Mouse (Mus musculus) liver, embryonic 11.5 days (tissue): ENCODE measurements around the gene Gm29427. TPM values are rescaled to one million over a fixed set of nuclear protein-coding genes. Genes with fewer than 3 reads are reported as not detected.

Experiments used
- ATAC-seq: fragments of 200-750 bp; cut with Nextera tagmentation; replicated peaks from 2 replicates; pipeline ENCODE4 v1.8.0; 2017; ENCODE audit warnings: moderate number of reproducible peaks, mild to moderate bottlenecking, moderate TSS enrichment, moderate library complexity; ENCODE audit not compliant: low FRiP score
- DNase-seq: peaks from one replicate; pipeline ENCODE4 v3.0.0-alpha.2; 2017; ENCODE audit warnings: low spot score
- H3K27ac ChIP-seq: fragments of 300-500 bp; sonication (generic); 2 replicates; pipeline ENCODE4 v1.5.1; 2014; ENCODE audit warnings: mild to moderate bottlenecking, low read depth, low read length, control low read depth
- H3K27me3 ChIP-seq: fragments of 300-500 bp; sonication (generic); replicated peaks from 2 replicates; pipeline ENCODE4 v1.6.1; 2014; ENCODE audit warnings: low read length, mixed read lengths; ENCODE audit not compliant: control insufficient read depth, insufficient read depth
- H3K36me3 ChIP-seq: fragments of 300-500 bp; sonication (generic); 2 replicates; pipeline ENCODE4 v1.6.1; 2014; ENCODE audit warnings: mild to moderate bottlenecking, low read length, moderate library complexity, mixed read lengths; ENCODE audit not compliant: control insufficient read depth, insufficient read depth
- H3K4me1 ChIP-seq: fragments of 300-500 bp; sonication (generic); replicated peaks from 2 replicates; pipeline ENCODE4 v1.6.1; 2014; ENCODE audit warnings: low read length, mixed read lengths; ENCODE audit not compliant: control insufficient read depth, insufficient read depth
- H3K4me2 ChIP-seq: fragments of 300-500 bp; sonication (generic); 2 replicates; pipeline ENCODE4 v1.6.1; 2014; ENCODE audit warnings: mild to moderate bottlenecking, control low read depth, moderate library complexity
- H3K4me3 ChIP-seq: fragments of 300-500 bp; sonication (generic); 2 replicates; pipeline ENCODE4 v1.5.1; 2014; ENCODE audit warnings: low read depth, low read length, control low read depth
- H3K9ac ChIP-seq: fragments of 300-500 bp; sonication (generic); 2 replicates; pipeline ENCODE4 v1.6.1; 2014; ENCODE audit warnings: low read depth, low read length, control low read depth
- H3K9me3 ChIP-seq: fragments of 300-500 bp; sonication (generic); 2 replicates; pipeline ENCODE4 v1.6.1; 2016; ENCODE audit warnings: low read length, inconsistent platforms, mixed read lengths; ENCODE audit not compliant: control insufficient read depth
- WGBS: fragments of 180-500 bp; shearing (Covaris S2); extraction: QIAGEN DNeasy Blood & Tissue Kit; methylation state at CpG from one replicate; pipeline ENCODE4 v1.1.7; 2014; 5-methylcytosine and 5-hydroxymethylcytosine counted together
- polyA plus RNA-seq: library from polyadenylated mRNA; unstranded; fragments of >200 nt; fragmentation: Nextera tagmentation; extraction: Ambion mirVana; gene quantifications from 2 replicates; pipeline ENCODE4 v1.2.1, GENCODE M21; 2014

Gm29427 gene
- polyA plus RNA-seq, result not detected in 2 replicates

DNA sequence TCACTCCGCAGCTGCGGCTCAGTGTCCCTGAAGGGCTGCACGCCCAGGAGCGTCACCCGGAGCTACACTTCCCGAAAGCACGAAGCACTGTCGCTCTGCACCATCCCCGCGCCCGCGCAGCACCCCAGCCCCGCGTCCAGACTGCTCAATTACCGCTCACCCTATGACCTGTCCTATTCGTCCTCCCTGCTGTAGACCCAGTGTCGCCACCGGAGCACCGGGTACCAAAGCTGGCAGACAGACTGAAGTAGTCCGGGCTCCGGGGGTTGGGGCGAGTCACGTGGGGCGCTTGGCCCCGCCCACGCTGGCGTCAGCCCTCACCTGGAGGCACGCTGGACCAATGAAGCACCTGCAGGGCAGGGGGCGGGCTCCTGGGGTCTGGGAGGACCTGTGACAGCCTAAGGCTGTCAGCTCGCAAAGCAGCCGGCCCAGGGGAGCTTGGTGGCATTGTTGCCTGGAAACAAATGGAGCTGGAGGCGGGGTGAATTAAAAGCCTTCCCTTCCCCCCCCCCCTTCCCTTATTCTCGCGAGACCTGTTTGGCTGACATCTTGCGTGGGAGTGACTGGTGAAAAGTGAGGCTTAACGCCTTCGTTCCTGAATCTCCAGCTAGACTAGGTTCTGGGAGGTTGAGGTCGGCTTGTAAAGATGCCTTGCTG, at the start of gene Gm29427:
Gm29427 (minus strand) TSS at position 239 of the 657 bp plus-strand sequence.
- under 1% methylated on average over 36 of the region's 38 CpGs for WGBS
- peak within 1 kb of the TSS; percentile 84 for H3K4me3 ChIP-seq
- H3K4me2 ChIP-seq, result peak within 1 kb of the TSS; percentile 99
- peak within 1 kb of the TSS; percentile 96 for H3K9ac ChIP-seq
- ATAC-seq, result peak; percentile 88
- 0 out of 2 replicates have a peak, but pooled peaks cover 2% of the 10 kb centered on the region for H3K36me3 ChIP-seq
- no peaks in the 10 kb centered on the region for H3K9me3 ChIP-seq
- peak within 1 kb of the TSS; percentile 80 for H3K27ac ChIP-seq
- peak; percentile 91 for DNase-seq
- H3K4me1 ChIP-seq, result peaks cover 12% of the 10 kb centered on the region
- no peaks in the 10 kb centered on the region for H3K27me3 ChIP-seq

GRCm38 (mm10) chr1:130764027-130764461, 48.4 kb upstream of the Gm29427 start:
- H3K27ac ChIP-seq, result no peak overlapping the region

GRCm38 (mm10) chr1:130762045-130762760, 46.6 kb upstream of the Gm29427 start:
- 81% methylated on average over 3 of the region's 3 CpGs for WGBS
- no peaks in the 10 kb centered on the region for H3K9me3 ChIP-seq
- H3K27me3 ChIP-seq, result no peaks in the 10 kb centered on the region
- H3K4me1 ChIP-seq, result peaks cover 4% of the 10 kb centered on the region; the same call in 1 of the 2 replicates
- H3K4me3 ChIP-seq, result no peak overlapping the region
- no peak overlapping the region for H3K4me2 ChIP-seq
- no peak overlapping the region for H3K27ac ChIP-seq
- DNase-seq (no peak), ATAC-seq (no peak)
- no peak overlapping the region for H3K9ac ChIP-seq
- H3K36me3 ChIP-seq, result no peaks in the 10 kb centered on the region

More at GRCm38 (mm10) chr1:130764027-130764461, 48.4 kb upstream of the Gm29427 start:
- DNase-seq (no peak), ATAC-seq (0 out of 2 replicates have a peak, but pooled peaks have one; percentile 7)
- WGBS, result 74% methylated on average over 12 of the region's 12 CpGs
- Histone ChIP-seq H3K36me3 (no peaks in the 10 kb centered on the region), H3K27me3 (no peaks in the 10 kb centered on the region), H3K4me3 (no peak overlapping the region), H3K4me2 (no peak overlapping the region), H3K9ac (no peak overlapping the region), H3K4me1 (peaks cover 4% of the 10 kb centered on the region; the same call in 1 of the 2 replicates), H3K9me3 (no peaks in the 10 kb centered on the region)

DNA sequence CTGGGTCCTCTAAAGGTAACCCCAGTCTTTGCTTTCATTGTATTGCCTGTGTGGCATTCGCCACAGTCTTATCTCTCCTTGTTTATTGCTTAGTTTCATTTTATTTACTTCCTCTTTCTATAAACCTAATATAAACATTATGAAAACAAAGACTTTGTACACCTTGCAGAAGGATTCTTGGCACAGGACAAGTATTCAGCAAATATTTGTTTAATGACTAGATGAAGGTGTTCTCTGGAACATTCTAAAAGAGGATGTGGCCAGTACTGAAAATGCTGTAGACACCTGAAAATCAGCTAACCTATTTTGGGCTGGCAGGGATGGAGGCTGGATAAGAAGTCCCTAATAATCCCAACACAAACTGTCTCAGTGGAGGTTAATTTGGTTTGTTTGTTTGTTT, 46.0 kb upstream of the Gm29427 start:
- Histone ChIP-seq H3K9ac (no peak overlapping the region), H3K4me3 (no peak overlapping the region), H3K27me3 (no peaks in the 10 kb centered on the region), H3K27ac (no peak overlapping the region), H3K9me3 (no peaks in the 10 kb centered on the region), H3K4me1 (peaks cover 4% of the 10 kb centered on the region; the same call in 1 of the 2 replicates), H3K36me3 (no peaks in the 10 kb centered on the region), H3K4me2 (no peak overlapping the region)
- DNase-seq (no peak), ATAC-seq (no peak)
- WGBS, result 61% methylated on average over 1 of the region's 1 CpGs

DNA sequence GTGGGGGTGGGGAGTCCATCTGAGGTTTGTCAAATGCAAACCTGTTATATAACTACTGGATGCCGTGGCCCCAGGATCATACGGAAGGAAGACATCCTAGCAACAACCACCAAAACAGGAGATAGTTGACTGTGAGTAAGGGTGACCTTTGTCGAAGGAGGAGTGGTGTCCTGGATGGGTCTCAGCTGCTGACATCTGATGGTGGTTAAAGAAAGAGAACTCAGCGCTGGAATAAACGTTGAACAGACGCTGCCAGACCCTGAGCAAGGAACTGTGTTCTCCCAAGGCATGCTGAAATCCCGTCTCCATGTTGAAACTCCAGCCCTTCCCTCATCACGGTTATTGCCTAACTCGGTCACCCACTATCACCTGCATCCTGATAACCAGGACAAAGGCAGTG, 44.1 kb upstream of the Gm29427 start:
- WGBS, result 58% methylated on average over 9 of the region's 9 CpGs
- no peak overlapping the region for H3K9ac ChIP-seq
- no peaks in the 10 kb centered on the region for H3K27me3 ChIP-seq
- no peaks in the 10 kb centered on the region for H3K9me3 ChIP-seq
- no peak for DNase-seq
- no peak overlapping the region for H3K27ac ChIP-seq
- ATAC-seq, result no peak
- H3K36me3 ChIP-seq, result no peaks in the 10 kb centered on the region
- H3K4me3 ChIP-seq, result no peak overlapping the region
- peaks cover 4% of the 10 kb centered on the region; the same call in 1 of the 2 replicates for H3K4me1 ChIP-seq
- no peak overlapping the region for H3K4me2 ChIP-seq

DNA sequence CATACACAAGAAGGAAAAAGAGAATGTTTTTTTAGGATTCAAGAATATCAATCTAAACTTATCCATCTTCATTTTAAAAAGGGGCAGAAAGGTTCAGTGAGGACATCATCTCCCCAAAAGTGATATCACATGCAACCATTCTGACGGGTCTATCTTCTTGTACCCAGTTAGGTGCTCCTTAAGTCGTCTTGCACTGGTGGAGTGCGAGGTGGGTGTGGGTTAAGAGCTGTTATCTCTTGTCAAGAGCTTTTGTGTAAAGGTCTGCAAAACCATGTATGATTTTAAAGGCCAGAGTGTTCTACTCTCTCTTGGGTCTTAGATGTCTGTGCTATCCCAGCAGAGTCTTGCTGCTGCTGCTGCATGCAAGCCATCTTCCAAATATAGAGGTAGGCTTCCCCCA, 31.2 kb upstream of the Gm29427 start:
- no peak overlapping the region for H3K4me3 ChIP-seq
- H3K4me2 ChIP-seq, result no peak overlapping the region; the same call in 1 of the 2 replicates
- whole genome bisulfite sequencing, result 45% methylated on average over 3 of the region's 3 CpGs
- no peak for DNase-seq
- ATAC-seq, result peak; percentile 61
- no peaks in the 10 kb centered on the region for H3K9me3 ChIP-seq
- H3K9ac ChIP-seq, result no peak overlapping the region
- peak overlapping the region; percentile 46; the same call in 1 of the 2 replicates for H3K27ac ChIP-seq
- no peaks in the 10 kb centered on the region for H3K36me3 ChIP-seq
- peaks cover 50% of the 10 kb centered on the region for H3K4me1 ChIP-seq
- H3K27me3 ChIP-seq, result no peaks in the 10 kb centered on the region

DNA sequence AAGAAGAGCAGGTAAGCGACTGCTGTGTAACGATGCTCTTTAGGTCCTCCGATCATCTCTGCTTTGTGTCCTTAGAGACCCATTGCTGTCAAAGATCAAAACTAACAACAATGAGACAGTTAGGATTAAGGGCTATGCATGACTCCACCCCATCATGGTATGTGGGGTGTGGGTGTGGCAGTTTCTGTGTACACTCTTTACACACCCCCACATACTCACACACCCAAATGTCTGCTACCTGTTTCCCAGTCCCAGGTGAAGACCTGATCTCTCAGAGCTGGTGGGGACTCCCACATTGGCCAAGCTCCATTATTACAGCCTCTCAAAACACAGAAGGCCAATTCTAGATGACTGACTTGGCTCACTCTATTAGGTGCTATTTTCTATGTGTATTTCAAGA, 30.0 kb upstream of the Gm29427 start:
- no peaks in the 10 kb centered on the region for H3K27me3 ChIP-seq
- no peak overlapping the region for H3K4me3 ChIP-seq
- no peaks in the 10 kb centered on the region for H3K36me3 ChIP-seq
- no peak overlapping the region for H3K9ac ChIP-seq
- H3K27ac ChIP-seq, result 0 out of 2 replicates have a peak overlapping the region, but pooled peaks have one; percentile 6
- DNase-seq (no peak), ATAC-seq (no peak)
- no peaks in the 10 kb centered on the region for H3K9me3 ChIP-seq
- no peak overlapping the region for H3K4me2 ChIP-seq
- H3K4me1 ChIP-seq, result peaks cover 58% of the 10 kb centered on the region
- 96% methylated on average over 3 of the region's 3 CpGs for WGBS

- H3K4me3 ChIP-seq, result no peak overlapping the region
- H3K9me3 ChIP-seq, result no peaks in the 10 kb centered on the region
- H3K27me3 ChIP-seq, result no peaks in the 10 kb centered on the region
- H3K36me3 ChIP-seq, result no peaks in the 10 kb centered on the region
- no peak for DNase-seq
- H3K4me1 ChIP-seq, result peaks cover 60% of the 10 kb centered on the region
- 84% methylated on average over 5 of the region's 5 CpGs for WGBS
- H3K27ac ChIP-seq, result peak overlapping the region; percentile 99
- no peak for ATAC-seq
- 0 out of 2 replicates have a peak overlapping the region, but pooled peaks have one; percentile 36 for H3K9ac ChIP-seq
- H3K4me2 ChIP-seq, result no peak overlapping the region; the same call in 1 of the 2 replicates
These were observed 29.4 kb upstream of the Gm29427 start for GRCm38 (mm10) chr1:130744961-130745360.
